Mouse (Mus musculus) MEL (cell line): ENCODE data around the gene Itga9. TPM values are rescaled to one million over a fixed set of nuclear protein-coding genes. Genes with fewer than 3 reads are reported as not detected.

Experiments
- DNase-seq: peaks from one replicate; pipeline ENCODE4 v3.0.0; 2011; ENCODE audit warnings: low read depth, low spot score
- H3K27ac ChIP-seq: 2 replicates; pipeline ENCODE4 v1.5.1; 2012; ENCODE audit warnings: low read depth, mild to moderate bottlenecking, control low read depth, low read length, moderate library complexity; ENCODE audit not compliant: control insufficient read depth
- H3K27me3 ChIP-seq, 2 experiments: fragments of 150-350 bp in 1 of 2; sonication (generic) in 1 of 2; 2 replicates each; pipeline ENCODE4 v1.6.1; 2012; ENCODE audit warnings: low read length in 2 of 2, mild to moderate bottlenecking in 2 of 2, improper control_type of control experiment in 1 of 2, moderate library complexity in 1 of 2; ENCODE audit not compliant: insufficient read depth in 2 of 2, control insufficient read depth in 1 of 2
- H3K36me3 ChIP-seq, 2 experiments: 2 replicates each; pipeline ENCODE4 v1.6.1; 2012 to 2014; ENCODE audit warnings: low read length in 2 of 2, improper control_type of control experiment in 1 of 2, inconsistent platforms in 1 of 2, mild to moderate bottlenecking in 1 of 2; ENCODE audit not compliant: insufficient read depth in 2 of 2, control insufficient read depth in 1 of 2
- H3K4me1 ChIP-seq, 2 experiments: fragments of 150-350 bp in 1 of 2; sonication (generic) in 1 of 2; 2 replicates each; pipeline ENCODE4 v1.6.1; 2012; ENCODE audit warnings: low read length in 2 of 2, improper control_type of control experiment in 1 of 2, mild to moderate bottlenecking in 1 of 2; ENCODE audit not compliant: insufficient read depth in 2 of 2, control insufficient read depth in 1 of 2
- H3K4me3 ChIP-seq, 2 experiments: fragments of 150-350 bp in 1 of 2; sonication (generic) in 1 of 2; 2 replicates each; pipeline ENCODE4 v1.5.1; 2012; ENCODE audit warnings: low read depth in 2 of 2, low read length in 2 of 2, mild to moderate bottlenecking in 2 of 2, moderate library complexity in 2 of 2, control low read depth in 1 of 2, improper control_type of control experiment in 1 of 2; ENCODE audit not compliant: control insufficient read depth in 1 of 2, insufficient read depth in 1 of 2
- H3K79me2 ChIP-seq: 2 replicates; pipeline ENCODE4 v1.6.1; 2012; ENCODE audit warnings: mild to moderate bottlenecking, low read length, moderate library complexity; ENCODE audit not compliant: control insufficient read depth, poor library complexity, insufficient read depth
- H3K9ac ChIP-seq: 2 replicates; pipeline ENCODE4 v1.6.1; 2012; ENCODE audit warnings: low read depth, mild to moderate bottlenecking, control low read depth, low read length, moderate library complexity; ENCODE audit not compliant: control insufficient read depth, poor library complexity, severe bottlenecking
- H3K9me3 ChIP-seq: fragments of 150-350 bp; sonication (generic); replicated peaks from 2 replicates; pipeline ENCODE4 v1.6.1; 2012; ENCODE audit warnings: mild to moderate bottlenecking, low read length, improper control_type of control experiment, moderate library complexity; ENCODE audit not compliant: insufficient read depth
- CHD2 ChIP-seq: IDR thresholded peaks from 2 replicates; pipeline ENCODE4 v1.6.1; 2011; ENCODE audit warnings: low read length, improper control_type of control experiment
- E2F4 ChIP-seq: IDR thresholded peaks from 2 replicates; pipeline ENCODE4 v1.6.1; 2011; ENCODE audit warnings: low read depth, low read length, improper control_type of control experiment, borderline replicate concordance
- ELF1 ChIP-seq: IDR thresholded peaks from 2 replicates; pipeline ENCODE4 v1.6.1; 2014; ENCODE audit warnings: low read depth, mild to moderate bottlenecking, inconsistent platforms, low read length, improper control_type of control experiment, moderate library complexity
- EP300 ChIP-seq, 2 experiments: IDR thresholded peaks; 2 replicates each; pipeline ENCODE4 v1.6.1; 2011; ENCODE audit warnings: improper control_type of control experiment in 2 of 2, low read length in 2 of 2, low read depth in 1 of 2, mild to moderate bottlenecking in 1 of 2
- ETS1 ChIP-seq: IDR thresholded peaks from 2 replicates; pipeline ENCODE4 v1.6.1; 2012; ENCODE audit warnings: low read depth, mild to moderate bottlenecking, inconsistent platforms, low read length, improper control_type of control experiment, moderate library complexity
- GATA1 ChIP-seq: IDR thresholded peaks from 2 replicates; pipeline ENCODE4 v1.6.1; 2011; ENCODE audit warnings: low read depth, low read length, improper control_type of control experiment
- MAFK ChIP-seq: IDR thresholded peaks from 2 replicates; pipeline ENCODE4 v1.6.1; 2011; ENCODE audit warnings: low read depth, mild to moderate bottlenecking, low read length, improper control_type of control experiment, borderline replicate concordance
- MAX ChIP-seq: IDR thresholded peaks from 2 replicates; pipeline ENCODE4 v1.6.1; 2011; ENCODE audit warnings: low read length, improper control_type of control experiment
- MAZ ChIP-seq: IDR thresholded peaks from 2 replicates; pipeline ENCODE4 v1.6.1; 2012; ENCODE audit warnings: low read depth, mild to moderate bottlenecking, inconsistent platforms, low read length, improper control_type of control experiment
- POLR2A ChIP-seq, 2 experiments: IDR thresholded peaks; 2 replicates each; pipeline ENCODE4 v1.6.1; 2011 to 2012; ENCODE audit warnings: low read length in 2 of 2, mild to moderate bottlenecking in 2 of 2, control low read depth in 1 of 2, improper control_type of control experiment in 1 of 2, low read depth in 1 of 2, moderate library complexity in 1 of 2; ENCODE audit not compliant: control insufficient read depth in 1 of 2, insufficient read depth in 1 of 2, poor library complexity in 1 of 2
- RCOR1 ChIP-seq: IDR thresholded peaks from 2 replicates; pipeline ENCODE4 v1.6.1; 2012; ENCODE audit warnings: low read depth, mild to moderate bottlenecking, inconsistent platforms, low read length, improper control_type of control experiment
- SIN3A ChIP-seq: IDR thresholded peaks from 2 replicates; pipeline ENCODE4 v1.6.1; 2012; ENCODE audit warnings: low read length, improper control_type of control experiment, inconsistent platforms
- TBP ChIP-seq: IDR thresholded peaks from 2 replicates; pipeline ENCODE4 v1.8.0; 2011; ENCODE audit warnings: low read depth, low read length, improper control_type of control experiment
- USF1 ChIP-seq: IDR thresholded peaks from 2 replicates; pipeline ENCODE4 v1.6.1; 2014; ENCODE audit warnings: low read depth, mild to moderate bottlenecking, inconsistent platforms, low read length, improper control_type of control experiment, moderate library complexity
- ZC3H11A ChIP-seq: IDR thresholded peaks from 2 replicates; pipeline ENCODE4 v1.6.1; 2012; ENCODE audit warnings: low read depth, mild to moderate bottlenecking, inconsistent platforms, low read length, improper control_type of control experiment
- ZKSCAN1 ChIP-seq: IDR thresholded peaks from 2 replicates; pipeline ENCODE4 v1.6.1; 2012; ENCODE audit warnings: low read depth, mild to moderate bottlenecking, inconsistent platforms, low read length, improper control_type of control experiment, moderate library complexity
- ZNF384 ChIP-seq: IDR thresholded peaks from 2 replicates; pipeline ENCODE4 v1.6.1; 2012; ENCODE audit warnings: low read depth, mild to moderate bottlenecking, inconsistent platforms, low read length, improper control_type of control experiment
- polyA plus RNA-seq, 2 experiments: library from polyadenylated mRNA; stranded (reverse) in 1 of 2; unstranded in 1 of 2; fragments of >175 nt in 1 of 2; fragments of >200 nt in 1 of 2; gene quantifications; 2 replicates each; pipeline versions ENCODE4 v1.2.1 to v1.2.4; 2012; ENCODE audit warnings: low replicate concordance in 2 of 2, low read depth in 1 of 2; ENCODE audit not compliant: insufficient read length in 2 of 2, insufficient read depth in 1 of 2, missing spikeins in 1 of 2
- total RNA-seq: library from RNA; depleted of rRNA; stranded (reverse); fragments of 300-350 nt; gene quantifications from 2 replicates; pipeline ENCODE4 v1.2.3, GENCODE M21; 2012

Itga9 gene
- total and polyA plus RNA-seq, 3 experiments, result 0.19 to 0.21 TPM; not detected in 1

DNA sequence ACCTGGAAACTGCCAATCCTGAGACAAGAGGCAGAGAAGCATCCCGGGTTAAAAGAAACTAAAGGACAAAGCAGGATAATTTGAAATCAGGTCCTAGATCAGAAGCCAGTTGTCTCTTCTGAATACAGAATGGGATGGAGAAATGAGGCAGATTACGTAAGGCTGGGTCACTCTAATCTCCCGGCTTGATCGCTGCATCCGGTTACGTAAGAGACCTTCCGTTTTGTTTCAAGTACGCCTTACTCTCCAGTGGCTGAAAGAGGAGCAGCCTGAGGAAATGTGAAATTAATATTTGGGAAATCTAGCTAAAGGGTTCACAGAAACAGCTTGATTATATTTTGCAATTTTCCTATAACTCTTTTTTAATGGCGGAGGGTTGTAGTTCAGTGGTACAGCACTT lies 306.6 kb downstream of the Itga9 start:
- Histone ChIP-seq H3K79me2 (no peaks in the 10 kb centered on the region), H3K9me3 (no peaks in the 10 kb centered on the region), H3K4me1 (peaks cover 3 to 10% of the 10 kb centered on the region in 2 experiments; a peak in 3 of 4 replicates), H3K4me3 (no peak overlapping the region), H3K9ac (no peak overlapping the region), H3K36me3 (peaks cover 0 to 4% of the 10 kb centered on the region in 2 experiments; a peak in 2 of 4 replicates), H3K27me3 (no peaks in the 10 kb centered on the region), H3K27ac (no peak overlapping the region)
- no peak for DNase-seq
- no peak for TF ChIP-seq ETS1
- TF ChIP-seq MAFK, result no peak
- no peak for TF ChIP-seq USF1
- no peak for TF ChIP-seq TBP
- TF ChIP-seq ZNF384, result no peak
- TF ChIP-seq CHD2, result no peak
- TF ChIP-seq ZKSCAN1, result no peak

DNA sequence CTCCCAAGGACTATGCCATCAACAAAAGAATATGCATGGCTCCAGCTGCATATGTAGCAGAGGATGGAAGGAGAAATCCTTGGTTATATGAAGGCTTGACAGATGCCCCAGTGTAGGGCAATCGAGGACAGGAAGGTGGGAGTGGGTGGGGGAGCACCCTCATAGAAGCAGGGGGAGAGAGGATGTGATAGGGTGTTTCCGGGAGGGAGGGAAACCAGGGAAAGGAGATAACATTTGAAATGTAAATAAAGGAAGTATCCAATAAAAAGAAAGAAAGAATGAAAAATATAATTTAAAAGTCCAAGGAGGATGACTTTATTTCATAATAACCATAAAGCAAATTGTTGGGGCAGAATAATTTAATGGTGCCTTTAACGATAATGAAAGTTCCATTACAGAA lies 307.1 kb downstream of the Itga9 start:
- Histone ChIP-seq H3K4me3 (no peak overlapping the region), H3K4me1 (peaks cover 3 to 10% of the 10 kb centered on the region in 2 experiments; a peak in 3 of 4 replicates), H3K9ac (no peak overlapping the region), H3K9me3 (no peaks in the 10 kb centered on the region), H3K27me3 (no peaks in the 10 kb centered on the region)
- peak; percentile 28 for DNase-seq
- TF ChIP-seq MAZ (0 out of 2 replicates have a peak, but pooled peaks have one; percentile 51), GATA1 (0 out of 2 replicates have a peak, but pooled peaks have one; percentile 31), ETS1 (0 out of 2 replicates have a peak, but pooled peaks have one; percentile 27), POLR2A (IDR thresholded peaks at IDR 0.05; ENCODE audit: control insufficient read depth in 1 of 2, insufficient read depth in 1 of 2, low read depth in 1 of 2, low read length in 2 of 2, poor library complexity in 1 of 2) (no peak), RCOR1 (no peak), SIN3A (0 out of 2 replicates have a peak, but pooled peaks have one; percentile 38), E2F4 (no peak), ZC3H11A (no peak), ELF1 (peak; percentile 19; the same call in 1 of the 2 replicates), MAX (no peak), EP300 (IDR thresholded peaks at IDR 0.05; ENCODE audit: low read depth in 1 of 2, low read length in 2 of 2) (peak; percentile 54 to 69), MAFK (no peak), ZNF384 (no peak)
- TF ChIP-seq, all 39 proteins: peak for 6
- H3K36me3 ChIP-seq, result peaks cover 0 to 4% of the 10 kb centered on the region in 2 experiments; a peak in 2 of 4 replicates
- no peaks in the 10 kb centered on the region for H3K79me2 ChIP-seq
- no peak overlapping the region for H3K27ac ChIP-seq
